Mouse (Mus musculus) myocyte (in vitro differentiated cells): ENCODE results near the gene Mrpl58. TPM values are rescaled to one million over a fixed set of nuclear protein-coding genes. Genes with fewer than 3 reads are reported as not detected.

ENCODE experiments used
- H3K27me3 ChIP-seq: one replicate; pipeline ENCODE4 v1.6.1; 2011; ENCODE audit not compliant: control insufficient read depth, insufficient read depth, insufficient read length
- H3K36me3 ChIP-seq: one replicate; pipeline ENCODE4 v1.6.1; 2011; ENCODE audit not compliant: control insufficient read depth, insufficient read depth
- H3K4me2 ChIP-seq: one replicate; pipeline ENCODE4 v1.6.1; 2011; ENCODE audit warnings: low read depth, control low read depth
- H3K4me3 ChIP-seq: one replicate; pipeline ENCODE4 v1.5.1; 2011; ENCODE audit warnings: mild to moderate bottlenecking, control low read depth, moderate library complexity
- H3K79me2 ChIP-seq: one replicate; pipeline ENCODE4 v1.6.1; 2011; ENCODE audit not compliant: control insufficient read depth, insufficient read depth
- H3ac ChIP-seq: one replicate; pipeline ENCODE4 v1.6.1; 2011; ENCODE audit not compliant: control insufficient read depth, insufficient read length
- CEBPB ChIP-seq: IDR thresholded peaks from 2 replicates; pipeline ENCODE4 v1.6.1; 2011; ENCODE audit warnings: mild to moderate bottlenecking, moderate library complexity; ENCODE audit not compliant: poor library complexity, insufficient read depth, severe bottlenecking
- E2F4 ChIP-seq: IDR thresholded peaks from one replicate; pipeline ENCODE4 v1.6.1; 2011; ENCODE audit warnings: mild to moderate bottlenecking, control low read depth, moderate library complexity; ENCODE audit not compliant: insufficient read depth
- MAX ChIP-seq: IDR thresholded peaks from one replicate; pipeline ENCODE4 v1.6.1; 2011; ENCODE audit warnings: low read depth, mild to moderate bottlenecking, control low read depth
- MYOD1 ChIP-seq, 3 experiments: IDR thresholded peaks; one replicate each; pipeline ENCODE4 v1.6.1; 2011; ENCODE audit warnings: control low read depth in 2 of 3, low read depth in 2 of 3, mild to moderate bottlenecking in 2 of 3, moderate library complexity in 1 of 3; ENCODE audit not compliant: insufficient read length in 2 of 3, control insufficient read depth in 1 of 3
- MYOG ChIP-seq, 3 experiments: IDR thresholded peaks; one replicate each; pipeline ENCODE4 v1.6.1; 2011; ENCODE audit warnings: control low read depth in 2 of 3, low read depth in 2 of 3, mild to moderate bottlenecking in 2 of 3; ENCODE audit not compliant: insufficient read length in 2 of 3, control insufficient read depth in 1 of 3, insufficient read depth in 1 of 3
- POLR2A ChIP-seq: IDR thresholded peaks from one replicate; pipeline ENCODE4 v1.6.1; 2011; ENCODE audit warnings: low read depth, mild to moderate bottlenecking, control low read depth, moderate library complexity; ENCODE audit not compliant: insufficient read length
- POLR2AphosphoS2 ChIP-seq: IDR thresholded peaks from one replicate; pipeline ENCODE4 v1.6.1; 2011; ENCODE audit warnings: low read depth, control low read depth; ENCODE audit not compliant: insufficient read length
- REST ChIP-seq: IDR thresholded peaks from one replicate; pipeline ENCODE4 v1.6.1; 2011; ENCODE audit warnings: mild to moderate bottlenecking, control low read depth, moderate library complexity; ENCODE audit not compliant: insufficient read depth, insufficient read length
- SRF ChIP-seq: IDR thresholded peaks from one replicate; pipeline ENCODE4 v1.6.1; 2011; ENCODE audit warnings: low read depth; ENCODE audit not compliant: control insufficient read depth, insufficient read length
- TCF12 ChIP-seq: IDR thresholded peaks from one replicate; pipeline ENCODE4 v1.6.1; 2011; ENCODE audit warnings: mild to moderate bottlenecking, control low read depth; ENCODE audit not compliant: poor library complexity, insufficient read depth, severe bottlenecking
- TCF3 ChIP-seq: IDR thresholded peaks from one replicate; pipeline ENCODE4 v1.6.1; 2011; ENCODE audit warnings: low read depth, control low read depth; ENCODE audit not compliant: insufficient read length
- USF1 ChIP-seq: IDR thresholded peaks from one replicate; pipeline ENCODE4 v1.6.1; 2011; ENCODE audit warnings: low read depth, mild to moderate bottlenecking, control low read depth, moderate library complexity
- polyA plus RNA-seq: library from polyadenylated mRNA; unstranded; fragments of >200 nt; fragmentation: generic; extraction: Trizol; gene quantifications from one replicate; pipeline ENCODE4 v1.2.1, GENCODE M21; 2012; ENCODE audit warnings: missing spikeins

The Mrpl58 gene
- polyA plus RNA-seq, 1 experiment, result 201 TPM

- no peaks in the 10 kb centered on the region for H3K27me3 ChIP-seq
- peaks cover 18% of the 10 kb centered on the region for H3K36me3 ChIP-seq
- H3ac ChIP-seq, result no peak overlapping the region
- peak overlapping the region; percentile 26 for H3K4me2 ChIP-seq
- H3K4me3 ChIP-seq, result no peak overlapping the region
- TF ChIP-seq MYOD1 (IDR thresholded peaks at IDR 0.05; ENCODE audit: control insufficient read depth in 1 of 3, insufficient read length in 2 of 3, low read depth in 2 of 3), result peak in 1 of 3 experiments; percentile 10
- no peak for TF ChIP-seq USF1
- no peaks in the 10 kb centered on the region for H3K79me2 ChIP-seq
Observed at GRCm38 (mm10) chr11:115427482-115428331, 24.2 kb downstream of the Mrpl58 start.

- Histone ChIP-seq H3K79me2 (no peaks in the 10 kb centered on the region), H3K4me2 (no peak overlapping the region), H3K27me3 (no peaks in the 10 kb centered on the region), H3K4me3 (no peak overlapping the region), H3K36me3 (peaks cover 18% of the 10 kb centered on the region), H3ac (no peak overlapping the region)
- TF ChIP-seq POLR2AphosphoS2 (no peak), MAX (no peak), E2F4 (no peak), CEBPB (no peak), MYOD1 (IDR thresholded peaks at IDR 0.05; ENCODE audit: control insufficient read depth in 1 of 3, insufficient read length in 2 of 3, low read depth in 2 of 3) (no peak)
Observed at GRCm38 (mm10) chr11:115429307-115429706, 25.8 kb downstream of the Mrpl58 start.

- Histone ChIP-seq H3K79me2 (no peaks in the 10 kb centered on the region), H3ac (no peak overlapping the region), H3K4me3 (no peak overlapping the region), H3K36me3 (peaks cover 18% of the 10 kb centered on the region), H3K4me2 (no peak overlapping the region), H3K27me3 (no peaks in the 10 kb centered on the region)
- no peak for TF ChIP-seq TCF3
- TF ChIP-seq MYOD1 (IDR thresholded peaks at IDR 0.05; ENCODE audit: control insufficient read depth in 1 of 3, insufficient read length in 2 of 3, low read depth in 2 of 3), result peak in 2 of 3 experiments; percentile 87 to 93
- no peak for TF ChIP-seq SRF
Observed at GRCm38 (mm10) chr11:115430561-115430960, 27.0 kb downstream of the Mrpl58 start.

- no peaks in the 10 kb centered on the region for H3K79me2 ChIP-seq
- TF ChIP-seq MYOG (IDR thresholded peaks at IDR 0.05; ENCODE audit: control insufficient read depth in 1 of 3, insufficient read depth in 1 of 3, insufficient read length in 2 of 3, low read depth in 2 of 3) (no peak), POLR2AphosphoS2 (peak; percentile 41), REST (no peak), MYOD1 (IDR thresholded peaks at IDR 0.05; ENCODE audit: control insufficient read depth in 1 of 3, insufficient read length in 2 of 3, low read depth in 2 of 3) (no peak)
- peaks cover 11% of the 10 kb centered on the region for H3K36me3 ChIP-seq
- no peaks in the 10 kb centered on the region for H3K27me3 ChIP-seq
- H3K4me3 ChIP-seq, result no peak overlapping the region
- no peak overlapping the region for H3K4me2 ChIP-seq
- H3ac ChIP-seq, result no peak overlapping the region
Observed at GRCm38 (mm10) chr11:115432814-115433213, 29.3 kb downstream of the Mrpl58 start.

- H3K36me3 ChIP-seq, result peaks cover 11% of the 10 kb centered on the region
- H3K4me3 ChIP-seq, result no peak overlapping the region
- H3K79me2 ChIP-seq, result no peaks in the 10 kb centered on the region
- H3ac ChIP-seq, result no peak overlapping the region
- no peaks in the 10 kb centered on the region for H3K27me3 ChIP-seq
- no peak overlapping the region for H3K4me2 ChIP-seq
- TF ChIP-seq USF1, result no peak
- TF ChIP-seq POLR2AphosphoS2, result peak; percentile 33
Observed at GRCm38 (mm10) chr11:115433342-115433741, 29.8 kb downstream of the Mrpl58 start.

- Histone ChIP-seq H3K4me3 (no peak overlapping the region), H3K27me3 (no peaks in the 10 kb centered on the region)
Observed at GRCm38 (mm10) chr11:115435596-115436337, 32.2 kb downstream of the Mrpl58 start.

More at GRCm38 (mm10) chr11:115435596-115436337, 32.2 kb downstream of the Mrpl58 start:
- Histone ChIP-seq H3ac (no peak overlapping the region), H3K79me2 (no peaks in the 10 kb centered on the region), H3K36me3 (peaks cover 4% of the 10 kb centered on the region), H3K4me2 (no peak overlapping the region)
- TF ChIP-seq TCF12 (no peak), TCF3 (no peak), POLR2AphosphoS2 (no peak), POLR2A (no peak), REST (no peak), E2F4 (no peak), MYOD1 (IDR thresholded peaks at IDR 0.05; ENCODE audit: control insufficient read depth in 1 of 3, insufficient read length in 2 of 3, low read depth in 2 of 3) (no peak), MYOG (IDR thresholded peaks at IDR 0.05; ENCODE audit: control insufficient read depth in 1 of 3, insufficient read depth in 1 of 3, insufficient read length in 2 of 3, low read depth in 2 of 3) (no peak), USF1 (no peak), MAX (no peak), CEBPB (no peak), SRF (no peak)
